Mouse (Mus musculus) limb, embryonic 15.5 days (tissue): ENCODE measurements around the gene Relch. TPM values are rescaled to one million over a fixed set of nuclear protein-coding genes. Genes with fewer than 3 reads are reported as not detected.
A peak's percentile ranks its signal among the peaks of the same experiment; 100 is the strongest.

Experiments
- ATAC-seq: fragments of 200-750 bp; cut with Nextera tagmentation; 2 replicates; pipeline ENCODE4 v1.8.0; 2017; ENCODE audit warnings: low read depth, moderate TSS enrichment; ENCODE audit not compliant: insufficient number of reproducible peaks, low FRiP score, low TSS enrichment
- H3K27ac ChIP-seq: fragments of 300-500 bp; sonication (generic); 2 replicates; pipeline ENCODE4 v1.5.1; 2015; ENCODE audit warnings: moderate library complexity, mild to moderate bottlenecking, inconsistent platforms
- H3K27me3 ChIP-seq: fragments of 300-500 bp; sonication (generic); 2 replicates; pipeline ENCODE4 v1.6.1; 2015; ENCODE audit warnings: inconsistent platforms
- H3K36me3 ChIP-seq: fragments of 300-500 bp; sonication (generic); 2 replicates; pipeline ENCODE4 v1.6.1; 2015; ENCODE audit warnings: inconsistent platforms
- H3K4me1 ChIP-seq: fragments of 300-500 bp; sonication (generic); 2 replicates; pipeline ENCODE4 v1.6.1; 2015; ENCODE audit warnings: inconsistent platforms
- H3K4me2 ChIP-seq: fragments of 300-500 bp; sonication (generic); 2 replicates; pipeline ENCODE4 v1.6.1; 2015; ENCODE audit warnings: mild to moderate bottlenecking, inconsistent platforms
- H3K4me3 ChIP-seq: fragments of 300-500 bp; sonication (generic); 2 replicates; pipeline ENCODE4 v1.5.1; 2015; ENCODE audit warnings: mild to moderate bottlenecking, inconsistent platforms
- H3K9ac ChIP-seq: fragments of 300-500 bp; sonication (generic); 2 replicates; pipeline ENCODE4 v1.6.1; 2015; ENCODE audit warnings: inconsistent platforms
- H3K9me3 ChIP-seq: fragments of 300-500 bp; sonication (generic); 2 replicates; pipeline ENCODE4 v1.6.1; 2016; ENCODE audit warnings: inconsistent platforms
- WGBS: fragments of 180-500 bp; shearing (Covaris S2); methylation state at CpG from one replicate; pipeline ENCODE4 v1.1.7; 2015; 5-methylcytosine and 5-hydroxymethylcytosine counted together
- polyA plus RNA-seq: library from polyadenylated mRNA; unstranded; fragments of >200 nt; fragmentation: Nextera tagmentation; extraction: Ambion mirVana; gene quantifications from 2 replicates; pipeline ENCODE4 v1.2.1, GENCODE M21; 2015

Gene Relch
- 25.3 and 26.9 TPM in 2 replicates for polyA plus RNA-seq

DNA sequence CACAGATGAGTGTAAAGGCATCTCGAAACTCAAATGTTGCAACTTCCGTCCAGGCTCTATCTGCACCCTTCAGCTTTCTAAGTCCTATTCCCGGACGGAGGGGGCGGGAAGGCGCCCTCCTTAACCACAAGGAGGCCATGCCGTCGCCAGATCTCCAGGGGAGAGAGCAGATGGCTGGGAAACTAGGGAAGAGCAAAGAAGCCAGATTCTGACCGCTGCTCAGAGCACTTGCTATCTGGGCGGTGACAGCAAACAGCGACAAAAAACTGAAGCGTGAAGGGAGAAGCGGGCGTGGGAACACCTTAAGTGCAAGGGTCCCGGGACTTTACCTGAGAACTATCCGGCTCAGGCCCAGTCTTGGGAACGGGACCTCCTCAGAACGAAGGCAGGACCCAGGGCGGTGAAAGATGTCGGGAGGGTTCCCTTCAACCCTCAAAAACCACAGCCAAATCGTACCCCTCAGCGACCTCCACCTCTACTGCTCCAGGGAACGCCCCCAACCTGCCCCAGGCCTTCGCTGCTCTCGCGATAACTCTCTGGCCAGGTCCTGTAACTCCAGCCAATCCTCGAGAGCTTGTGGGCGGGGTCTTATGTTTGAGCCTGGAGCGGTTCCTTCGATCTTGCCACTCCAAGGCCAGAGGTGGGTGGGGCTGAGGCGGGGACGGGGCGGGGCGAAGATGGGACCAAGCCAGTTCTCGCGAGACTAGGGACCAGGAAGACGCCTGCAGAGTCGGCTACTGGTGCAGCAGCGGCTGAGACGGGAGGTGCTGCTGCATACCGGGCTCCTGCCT, at the start of gene Relch, which contains the start of gene Pign:
TSS of gene Relch (plus strand) at position 691 of the 791 bp plus-strand sequence.
TSS of gene Pign (minus strand) at position 507 of the 791 bp plus-strand sequence.
- peak; percentile 98 for ATAC-seq
- under 1% methylated on average over 39 of the region's 41 CpGs for WGBS
- no peaks in the 10 kb centered on the region for H3K36me3 ChIP-seq

DNA sequence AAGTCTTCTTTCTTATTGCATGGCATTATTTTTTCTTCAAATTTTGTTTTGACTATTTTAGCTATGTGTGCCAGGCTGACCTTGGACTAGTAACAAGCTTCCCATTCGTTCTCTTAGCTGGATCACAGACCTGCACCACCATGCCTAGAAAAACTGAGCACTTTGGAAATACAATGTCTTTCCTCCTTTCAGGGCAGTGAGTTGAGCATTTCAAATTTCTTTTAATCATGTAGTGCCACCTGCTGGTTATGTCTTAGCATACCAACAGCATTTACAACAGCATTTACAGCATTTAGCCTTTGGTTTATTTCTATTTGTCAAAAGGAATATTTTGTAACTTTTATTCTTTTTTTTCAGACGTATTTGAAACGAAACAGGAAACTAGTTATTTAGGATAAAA, 33.2 kb upstream of the Relch start:
- Histone ChIP-seq H3K36me3 (no peaks in the 10 kb centered on the region), H3K4me2 (no peak overlapping the region), H3K4me1 (no peaks in the 10 kb centered on the region), H3K9me3 (no peaks in the 10 kb centered on the region), H3K9ac (no peak overlapping the region), H3K4me3 (no peak overlapping the region), H3K27me3 (no peaks in the 10 kb centered on the region), H3K27ac (no peak overlapping the region)
- WGBS, result 36% methylated on average over 3 of the region's 3 CpGs
- ATAC-seq, result no peak

More for the DNA sequence above, at the start of gene Relch, which contains the start of gene Pign:
- H3K4me3 ChIP-seq, result peak within 1 kb of the TSS; percentile 94
- H3K4me2 ChIP-seq, result peak within 1 kb of the TSS; percentile 87
- H3K9ac ChIP-seq, result peak within 1 kb of the TSS; percentile 79
- peak within 1 kb of the TSS; percentile 84 for H3K27ac ChIP-seq
- no peaks in the 10 kb centered on the region for H3K9me3 ChIP-seq
- H3K4me1 ChIP-seq, result peaks cover 8% of the 10 kb centered on the region; the same call in 1 of the 2 replicates
- no peaks in the 10 kb centered on the region for H3K27me3 ChIP-seq

DNA sequence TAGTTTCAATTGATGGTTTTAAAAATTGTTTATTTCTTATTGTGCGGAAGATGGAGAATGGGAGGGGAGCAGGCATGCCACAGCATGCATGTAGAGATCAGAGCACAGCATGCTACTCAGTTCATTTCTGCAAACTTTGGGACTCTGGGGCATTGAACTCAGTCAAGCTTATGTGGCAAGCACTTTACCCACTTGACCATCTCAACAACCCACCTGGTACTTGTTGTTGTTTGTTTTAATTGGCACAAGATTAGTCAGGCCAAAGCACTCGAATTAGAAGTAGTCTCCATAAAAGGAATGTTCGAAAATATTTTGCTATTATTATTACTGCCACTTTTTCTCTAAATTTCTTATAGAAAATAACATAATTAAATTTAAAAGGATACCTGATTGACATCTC, 19.6 kb upstream of the Relch start:
- WGBS, result 78% methylated on average over 3 of the region's 3 CpGs
- Histone ChIP-seq H3K4me2 (no peak overlapping the region), H3K9me3 (no peaks in the 10 kb centered on the region), H3K4me3 (no peak overlapping the region), H3K27ac (no peak overlapping the region), H3K9ac (no peak overlapping the region), H3K4me1 (no peaks in the 10 kb centered on the region), H3K36me3 (peaks cover 30% of the 10 kb centered on the region), H3K27me3 (no peaks in the 10 kb centered on the region)
- ATAC-seq, result no peak

DNA sequence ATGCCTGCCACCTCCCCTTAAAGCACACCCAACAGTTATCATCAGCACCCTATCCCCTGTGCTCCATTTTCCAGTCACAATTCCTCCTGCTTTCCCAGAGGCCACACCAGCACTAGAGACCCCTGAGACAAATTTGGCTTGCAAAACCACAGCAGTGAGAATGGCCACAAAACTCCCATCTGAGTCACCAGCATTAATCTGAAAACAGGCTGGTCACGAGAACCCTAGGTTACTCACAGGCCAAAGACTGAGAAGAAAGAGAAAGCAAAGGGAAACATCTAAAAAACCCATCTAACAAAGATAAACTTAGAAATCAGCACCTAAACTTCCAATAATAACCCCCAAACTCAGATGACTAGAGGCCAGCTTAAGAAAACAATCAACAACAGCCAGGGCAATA, 13.0 kb upstream of the Relch start:
- ATAC-seq, result no peak
- Histone ChIP-seq H3K4me3 (no peak overlapping the region), H3K27me3 (no peaks in the 10 kb centered on the region), H3K4me1 (no peaks in the 10 kb centered on the region), H3K36me3 (peaks cover 21% of the 10 kb centered on the region), H3K27ac (no peak overlapping the region), H3K9ac (no peak overlapping the region), H3K9me3 (no peaks in the 10 kb centered on the region), H3K4me2 (no peak overlapping the region)
- WGBS, result 92% methylated on average over 1 of the region's 1 CpGs

DNA sequence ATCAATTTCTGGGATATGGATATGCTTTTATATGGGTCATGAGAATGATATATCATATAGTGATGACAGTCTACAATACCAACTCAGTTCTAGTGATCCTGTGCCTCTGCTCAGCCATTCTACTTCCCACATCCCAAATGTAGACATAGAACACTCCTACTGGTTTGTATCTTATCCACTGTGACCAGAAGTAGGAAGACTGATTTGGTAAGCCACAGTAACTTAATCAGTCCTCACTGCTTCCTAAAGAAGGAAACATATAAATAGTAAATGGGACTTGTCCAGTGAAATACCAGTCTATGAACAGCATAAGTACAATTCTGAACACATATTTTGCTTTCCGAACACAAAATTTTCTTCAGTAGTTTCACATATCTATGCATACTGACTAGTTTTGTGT, 9.7 kb upstream of the Relch start:
- Histone ChIP-seq H3K9me3 (no peaks in the 10 kb centered on the region), H3K27me3 (no peaks in the 10 kb centered on the region), H3K4me1 (no peaks in the 10 kb centered on the region), H3K27ac (no peak overlapping the region), H3K36me3 (peaks cover 21% of the 10 kb centered on the region; the same call in 1 of the 2 replicates), H3K4me3 (no peak overlapping the region), H3K9ac (no peak overlapping the region), H3K4me2 (no peak overlapping the region)
- ATAC-seq, result no peak
- WGBS, result 90% methylated on average over 1 of the region's 1 CpGs

DNA sequence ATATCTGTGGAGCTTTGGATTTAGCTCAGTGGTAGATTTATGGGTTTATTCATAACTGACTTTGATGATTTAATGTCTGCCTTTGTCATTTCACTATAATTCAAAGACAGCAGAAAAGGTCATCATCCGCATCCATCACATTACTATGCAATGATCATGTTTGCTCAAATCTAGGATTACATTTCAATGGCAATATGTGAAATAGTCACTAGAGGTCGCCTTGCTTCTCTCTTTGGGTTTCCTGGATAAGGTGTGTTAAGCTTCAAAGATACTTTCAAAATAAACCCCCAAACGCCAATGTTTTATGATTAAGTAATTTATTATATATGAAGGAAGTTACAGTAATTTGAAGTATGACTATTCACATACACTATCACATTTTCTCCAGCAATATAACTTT, 3.6 kb upstream of the Relch start:
- H3K4me3 ChIP-seq, result no peak overlapping the region
- WGBS, result 20% methylated on average over 3 of the region's 3 CpGs
- no peak overlapping the region for H3K4me2 ChIP-seq
- H3K9ac ChIP-seq, result no peak overlapping the region
- no peaks in the 10 kb centered on the region for H3K27me3 ChIP-seq
- peaks cover 16% of the 10 kb centered on the region; the same call in 1 of the 2 replicates for H3K36me3 ChIP-seq
- no peak overlapping the region for H3K27ac ChIP-seq
- no peak for ATAC-seq
- H3K9me3 ChIP-seq, result no peaks in the 10 kb centered on the region
- H3K4me1 ChIP-seq, result no peaks in the 10 kb centered on the region; the same call in 1 of the 2 replicates

DNA sequence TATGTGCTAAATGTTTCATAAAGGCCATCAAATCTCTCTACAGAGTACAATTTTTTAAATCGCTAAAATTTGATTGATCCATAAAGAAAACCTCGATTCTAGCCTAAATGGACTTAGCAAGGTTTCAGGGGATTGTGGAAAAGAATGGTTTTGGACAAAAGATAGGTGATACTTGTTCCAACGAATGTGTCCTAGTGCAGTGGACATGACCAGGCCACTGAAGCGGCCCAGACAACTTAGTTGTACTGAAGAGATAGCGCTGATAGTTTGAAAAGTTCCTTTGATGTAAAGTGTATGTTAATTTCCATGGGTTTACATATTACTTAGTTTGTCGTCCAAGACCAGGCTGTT, 866 bp upstream of the Relch start:
- Histone ChIP-seq H3K27me3 (no peaks in the 10 kb centered on the region), H3K9ac (peak overlapping the region; percentile 71), H3K27ac (peak overlapping the region; percentile 84), H3K4me2 (peak overlapping the region; percentile 56), H3K4me1 (peaks cover 8% of the 10 kb centered on the region; the same call in 1 of the 2 replicates), H3K9me3 (no peaks in the 10 kb centered on the region), H3K36me3 (no peaks in the 10 kb centered on the region), H3K4me3 (peak overlapping the region; percentile 94)
- 6% methylated on average over 6 of the region's 6 CpGs for WGBS
- no peak for ATAC-seq

DNA sequence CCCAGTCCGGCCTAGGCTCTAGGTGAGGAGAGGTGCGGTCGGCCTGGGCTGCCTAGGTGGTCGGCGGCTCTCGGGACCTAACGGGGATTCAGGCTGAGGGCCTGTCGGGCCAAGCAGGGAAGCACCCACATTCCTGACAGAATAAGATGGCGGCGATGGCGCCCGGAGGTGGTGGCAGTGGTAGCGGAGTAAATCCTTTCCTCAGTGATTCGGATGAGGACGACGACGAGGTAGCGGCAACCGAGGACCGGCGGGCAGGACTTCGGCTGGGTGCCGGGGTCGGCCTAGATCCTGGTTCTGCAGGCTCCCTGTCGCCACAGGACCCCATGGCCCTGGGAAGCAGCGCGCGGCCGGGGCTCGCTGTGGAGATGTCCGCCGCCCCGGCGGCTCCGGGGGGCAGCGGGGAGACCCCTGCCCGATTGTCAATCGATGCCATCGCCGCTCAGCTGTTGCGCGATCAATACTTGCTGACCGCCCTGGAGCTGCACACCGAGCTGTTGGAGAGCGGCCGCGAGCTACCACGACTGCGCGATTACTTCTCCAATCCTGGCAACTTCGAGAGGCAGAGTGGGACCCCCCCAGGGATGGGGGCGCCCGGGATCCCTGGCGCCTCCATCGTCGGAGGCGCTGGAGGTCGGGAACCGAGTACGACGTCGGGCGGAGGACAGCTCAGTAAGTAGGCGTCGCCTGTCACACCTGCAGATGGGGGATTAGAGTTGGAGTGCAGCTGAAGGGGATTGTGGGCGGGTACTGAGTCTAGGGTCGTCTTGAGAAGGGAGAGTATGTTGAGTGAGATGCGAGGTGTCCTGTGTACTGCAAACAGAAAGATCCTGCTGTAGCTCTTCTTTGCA, 526 bp downstream of the Relch start:
- H3K4me1 ChIP-seq, result peaks cover 8% of the 10 kb centered on the region; the same call in 1 of the 2 replicates
- no peaks in the 10 kb centered on the region for H3K36me3 ChIP-seq
- no peaks in the 10 kb centered on the region for H3K27me3 ChIP-seq
- H3K4me2 ChIP-seq, result peak overlapping the region; percentile 87
- H3K9me3 ChIP-seq, result no peaks in the 10 kb centered on the region
- peak overlapping the region; percentile 73 for H3K27ac ChIP-seq
- H3K4me3 ChIP-seq, result peak overlapping the region; percentile 94
- peak overlapping the region; percentile 79 for H3K9ac ChIP-seq
- WGBS, result under 1% methylated on average over 68 of the region's 68 CpGs
- ATAC-seq, result peak; percentile 37

DNA sequence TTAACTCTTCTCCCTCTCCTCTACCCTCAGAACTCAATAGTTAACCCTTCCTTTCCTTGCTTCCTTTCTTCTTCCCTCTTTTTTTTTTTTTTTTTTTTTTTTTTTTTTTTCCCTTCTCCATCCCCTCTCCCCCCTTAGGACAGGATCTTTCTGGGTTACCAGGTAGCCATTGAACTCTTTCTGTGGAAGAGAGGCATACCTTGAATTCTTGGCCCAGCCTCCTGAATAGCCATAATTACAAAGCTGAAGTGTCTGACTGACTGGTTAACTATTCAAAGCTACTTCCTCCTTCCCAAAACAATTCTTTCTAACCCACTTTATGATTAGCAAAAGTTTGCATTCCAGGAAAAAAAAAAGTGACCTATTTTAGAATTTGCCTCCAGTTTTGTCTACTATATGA, 6.0 kb downstream of the Relch start:
- H3K9me3 ChIP-seq, result no peaks in the 10 kb centered on the region
- H3K27ac ChIP-seq, result no peak overlapping the region
- H3K27me3 ChIP-seq, result no peaks in the 10 kb centered on the region
- H3K4me2 ChIP-seq, result no peak overlapping the region
- no peak overlapping the region for H3K4me3 ChIP-seq
- no peak overlapping the region for H3K9ac ChIP-seq
- peaks cover 8% of the 10 kb centered on the region; the same call in 1 of the 2 replicates for H3K4me1 ChIP-seq
- H3K36me3 ChIP-seq, result no peaks in the 10 kb centered on the region
- no peak for ATAC-seq

DNA sequence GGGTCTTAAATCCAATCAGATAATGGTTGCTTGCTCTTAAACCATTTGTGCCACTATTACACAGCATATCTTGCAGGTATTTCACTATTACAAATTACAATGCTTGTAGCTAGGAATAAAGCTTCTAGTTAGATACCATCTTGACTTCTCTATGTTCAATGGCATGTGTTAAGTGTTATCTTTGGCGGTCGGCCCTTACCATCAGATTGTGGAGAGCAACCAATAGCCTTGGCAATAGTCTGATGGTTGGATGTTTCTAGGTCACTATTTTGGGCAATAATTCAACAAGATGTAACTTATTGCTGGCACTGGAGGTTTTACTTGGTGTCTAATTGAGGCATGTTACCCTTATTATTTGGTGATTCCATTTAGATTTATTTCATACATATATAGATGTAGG, 11.1 kb downstream of the Relch start:
- 93% methylated on average over 2 of the region's 2 CpGs for WGBS
- H3K4me3 ChIP-seq, result no peak overlapping the region
- no peaks in the 10 kb centered on the region for H3K27me3 ChIP-seq
- H3K4me1 ChIP-seq, result no peaks in the 10 kb centered on the region
- H3K9me3 ChIP-seq, result no peaks in the 10 kb centered on the region
- 0 out of 2 replicates have a peak, but pooled peaks cover 4% of the 10 kb centered on the region for H3K36me3 ChIP-seq
- H3K4me2 ChIP-seq, result no peak overlapping the region
- no peak overlapping the region for H3K9ac ChIP-seq
- no peak overlapping the region for H3K27ac ChIP-seq
- ATAC-seq, result no peak

DNA sequence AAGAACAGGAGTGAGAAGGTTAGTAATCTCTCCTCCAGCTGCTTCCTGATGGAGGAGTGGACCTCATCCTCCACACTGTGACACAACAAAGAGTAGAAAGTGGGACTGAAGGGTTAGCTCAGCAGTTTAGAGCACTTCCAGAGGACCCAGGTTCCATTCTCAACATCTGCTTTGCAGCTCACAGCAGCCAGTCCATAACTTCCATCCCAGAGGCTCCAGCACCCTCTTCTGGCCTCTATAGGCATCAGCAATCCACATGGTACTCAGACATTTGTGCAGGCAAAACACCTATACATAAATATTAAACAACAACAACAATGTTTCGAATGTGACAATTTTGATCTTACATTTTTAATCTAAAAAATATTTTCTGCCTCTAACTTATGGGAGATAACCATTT, 16.9 kb downstream of the Relch start:
- Histone ChIP-seq H3K27ac (no peak overlapping the region), H3K36me3 (0 out of 2 replicates have a peak, but pooled peaks cover 4% of the 10 kb centered on the region), H3K4me2 (no peak overlapping the region), H3K9me3 (no peaks in the 10 kb centered on the region), H3K9ac (no peak overlapping the region), H3K4me1 (no peaks in the 10 kb centered on the region), H3K27me3 (no peaks in the 10 kb centered on the region), H3K4me3 (no peak overlapping the region)
- WGBS, result 83% methylated on average over 1 of the region's 1 CpGs
- no peak for ATAC-seq

DNA sequence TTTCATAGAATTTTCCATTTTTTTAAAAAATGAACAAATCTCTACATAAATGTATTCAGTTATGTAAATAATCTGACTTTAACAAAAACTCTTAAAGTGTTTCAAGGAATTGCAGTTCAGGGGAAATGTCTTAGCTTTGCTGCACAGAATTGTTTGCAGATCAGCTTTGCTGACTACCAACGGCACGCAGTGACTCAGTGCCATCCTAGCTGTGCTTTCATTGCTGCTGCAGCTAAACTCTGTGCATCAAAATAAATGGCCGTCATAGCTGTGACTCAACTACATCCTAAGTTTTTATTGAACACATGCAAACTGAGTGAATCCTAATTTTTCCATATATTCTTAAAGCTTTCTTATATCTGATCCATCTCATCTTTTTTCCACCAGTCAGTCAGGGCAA, 21.8 kb downstream of the Relch start:
- no peaks in the 10 kb centered on the region for H3K36me3 ChIP-seq
- no peaks in the 10 kb centered on the region for H3K27me3 ChIP-seq
- H3K27ac ChIP-seq, result no peak overlapping the region
- no peaks in the 10 kb centered on the region for H3K4me1 ChIP-seq
- no peak overlapping the region for H3K4me2 ChIP-seq
- WGBS, result 91% methylated on average over 3 of the region's 3 CpGs
- H3K4me3 ChIP-seq, result no peak overlapping the region
- H3K9me3 ChIP-seq, result no peaks in the 10 kb centered on the region
- no peak overlapping the region for H3K9ac ChIP-seq
- ATAC-seq, result no peak
